Mouse (Mus musculus) testis, adult 10 weeks (tissue): ENCODE results near the gene Pde7b. TPM values are rescaled to one million over a fixed set of nuclear protein-coding genes. Genes with fewer than 3 reads are reported as not detected.

ENCODE experiments used
- polyA plus RNA-seq: library from polyadenylated mRNA; stranded (reverse); fragments of 350-450 nt; fragmentation: Illumina TruSeq; extraction: RNeasy Lipid Tissue Mini Kit (QIAGEN cat#74804); gene quantifications from one replicate; pipeline ENCODE4 v1.2.3, GENCODE M21; 2014; ENCODE audit warnings: low read depth, low replicate concordance

Gene Pde7b
- 0.32 TPM for polyA plus RNA-seq

GRCm38 (mm10) chr10:20724906-20725305, at the start of gene Pde7b:
TSS of gene Pde7b (minus strand) at chr10:20725078.

Other genes starting within 250 kb of the Pde7b start
- 142 TPM for gene Ahi1, start 227.5 kb upstream of the Pde7b start, polyA plus RNA-seq